Mouse (Mus musculus): Measurements from ENCODE around the gene Fgfr1op. TPM values are rescaled to one million over a fixed set of nuclear protein-coding genes. Genes with fewer than 3 reads are reported as not detected.
"Not testable (repeated sequence)": the region's sequence is repeated elsewhere in the genome, so short reads cannot be mapped to it uniquely, and the experiment has no call there.

Fgfr1op gene
- polyA plus RNA-seq, 1 experiment from 2014 or later: 41.4 TPM

- not testable (repeated sequence) for ATAC-seq (ENCODE audit: insufficient number of reproducible peaks, insufficient read depth, low FRiP score, low read depth); H3K4me1 ChIP-seq (ENCODE audit: control insufficient read depth, insufficient read depth, low read length); H3K9ac ChIP-seq (replicated peaks; ENCODE audit: low read depth, low read length); H3K36me3 ChIP-seq (ENCODE audit: control insufficient read depth, insufficient read depth, low read length); H3K27ac ChIP-seq (ENCODE audit: low read length); H3K4me3 ChIP-seq (ENCODE audit: low read depth, low read length); H3K4me2 ChIP-seq (replicated peaks; ENCODE audit: low read depth, low read length); H3K27me3 ChIP-seq (ENCODE audit: control insufficient read depth, insufficient read depth, low read length); H3K9me3 ChIP-seq (ENCODE audit: control insufficient read depth, low read depth, low read length)
- WGBS: 98% methylated on average over 5 of the region's 5 CpGs
Observed at GRCm38 (mm10) chr17:8138116-8138515, 27.2 kb upstream of the Fgfr1op start.

GRCm38 (mm10) chr17:8140210-8140609 is 25.1 kb upstream of the Fgfr1op start:
- 93% methylated on average over 3 of the region's 3 CpGs for WGBS

GRCm38 (mm10) chr17:8143802-8144673 is 21.3 kb upstream of the Fgfr1op start:
- not testable (repeated sequence) for H3K4me1 ChIP-seq (ENCODE audit: control insufficient read depth, insufficient read depth, low read length); H3K36me3 ChIP-seq (ENCODE audit: control insufficient read depth, insufficient read depth, low read length); H3K4me2 ChIP-seq (replicated peaks; ENCODE audit: low read depth, low read length); H3K27me3 ChIP-seq (ENCODE audit: control insufficient read depth, insufficient read depth, low read length); H3K9ac ChIP-seq (replicated peaks; ENCODE audit: low read depth, low read length); ATAC-seq (ENCODE audit: insufficient number of reproducible peaks, insufficient read depth, low FRiP score, low read depth); H3K27ac ChIP-seq (ENCODE audit: low read length); H3K4me3 ChIP-seq (ENCODE audit: low read depth, low read length); H3K9me3 ChIP-seq (ENCODE audit: control insufficient read depth, low read depth, low read length)
- WGBS: 52% methylated on average over 13 of the region's 14 CpGs

More at GRCm38 (mm10) chr17:8140210-8140609, 25.1 kb upstream of the Fgfr1op start:
- H3K9ac ChIP-seq (replicated peaks; ENCODE audit: low read depth, low read length); H3K9me3 ChIP-seq (ENCODE audit: control insufficient read depth, low read depth, low read length); H3K4me1 ChIP-seq (ENCODE audit: control insufficient read depth, insufficient read depth, low read length); H3K27ac ChIP-seq (ENCODE audit: low read length); H3K4me2 ChIP-seq (replicated peaks; ENCODE audit: low read depth, low read length); H3K4me3 ChIP-seq (ENCODE audit: low read depth, low read length); ATAC-seq (ENCODE audit: insufficient number of reproducible peaks, insufficient read depth, low FRiP score, low read depth); H3K27me3 ChIP-seq (ENCODE audit: control insufficient read depth, insufficient read depth, low read length); H3K36me3 ChIP-seq (ENCODE audit: control insufficient read depth, insufficient read depth, low read length): not testable (repeated sequence)

GRCm38 (mm10) chr17:8146931-8147330 is 18.4 kb upstream of the Fgfr1op start:
- peak overlapping the region; percentile 36 for H3K4me2 ChIP-seq (replicated peaks; ENCODE audit: low read depth, low read length)
- not testable (repeated sequence) for H3K27ac ChIP-seq (ENCODE audit: low read length); H3K9me3 ChIP-seq (ENCODE audit: control insufficient read depth, low read depth, low read length); ATAC-seq (ENCODE audit: insufficient number of reproducible peaks, insufficient read depth, low FRiP score, low read depth); H3K4me1 ChIP-seq (ENCODE audit: control insufficient read depth, insufficient read depth, low read length); H3K27me3 ChIP-seq (ENCODE audit: control insufficient read depth, insufficient read depth, low read length); H3K36me3 ChIP-seq (ENCODE audit: control insufficient read depth, insufficient read depth, low read length); H3K9ac ChIP-seq (replicated peaks; ENCODE audit: low read depth, low read length)
- H3K4me3 ChIP-seq (ENCODE audit: low read depth, low read length): peak overlapping the region; percentile 42
- WGBS: 18% methylated on average over 5 of the region's 5 CpGs

- H3K9ac ChIP-seq (replicated peaks; ENCODE audit: low read depth, low read length): 0 out of 2 replicates have a peak within 1 kb of the TSS, but pooled peaks have one; percentile 33
- WGBS: under 1% methylated on average over 33 of the region's 67 CpGs
Observed at GRCm38 (mm10) chr17:8147439-8148316, 17.6 kb upstream of the Fgfr1op start, which contains the start of the genes Gm49673 and Rnaset2a. Gm49673 (minus strand) TSS chr17:8147788. Rnaset2a (minus strand) TSS chr17:8148097.

GRCm38 (mm10) chr17:8155010-8155409 is 10.3 kb upstream of the Fgfr1op start:
- H3K4me1 ChIP-seq (ENCODE audit: control insufficient read depth, insufficient read depth, low read length); H3K27ac ChIP-seq (ENCODE audit: low read length); H3K27me3 ChIP-seq (ENCODE audit: control insufficient read depth, insufficient read depth, low read length); H3K4me2 ChIP-seq (replicated peaks; ENCODE audit: low read depth, low read length); H3K4me3 ChIP-seq (ENCODE audit: low read depth, low read length); H3K9ac ChIP-seq (replicated peaks; ENCODE audit: low read depth, low read length); H3K9me3 ChIP-seq (ENCODE audit: control insufficient read depth, low read depth, low read length); ATAC-seq (ENCODE audit: insufficient number of reproducible peaks, insufficient read depth, low FRiP score, low read depth); H3K36me3 ChIP-seq (ENCODE audit: control insufficient read depth, insufficient read depth, low read length): not testable (repeated sequence)
- WGBS: 84% methylated on average over 7 of the region's 7 CpGs

More at GRCm38 (mm10) chr17:8147439-8148316, 17.6 kb upstream of the Fgfr1op start, which contains the start of the genes Gm49673 and Rnaset2a:
- H3K27ac ChIP-seq (ENCODE audit: low read length); H3K9me3 ChIP-seq (ENCODE audit: control insufficient read depth, low read depth, low read length); H3K36me3 ChIP-seq (ENCODE audit: control insufficient read depth, insufficient read depth, low read length); H3K4me1 ChIP-seq (ENCODE audit: control insufficient read depth, insufficient read depth, low read length); H3K27me3 ChIP-seq (ENCODE audit: control insufficient read depth, insufficient read depth, low read length): not testable (repeated sequence)
- peak; percentile 98 for ATAC-seq (ENCODE audit: insufficient number of reproducible peaks, insufficient read depth, low FRiP score, low read depth)
- Histone ChIP-seq H3K4me2 (replicated peaks; ENCODE audit: low read depth, low read length) (peak within 1 kb of the TSS; percentile 36), H3K4me3 (ENCODE audit: low read depth, low read length) (peak within 1 kb of the TSS; percentile 42)

GRCm38 (mm10) chr17:8155982-8156381 is 9.3 kb upstream of the Fgfr1op start:
- H3K36me3 ChIP-seq (ENCODE audit: control insufficient read depth, insufficient read depth, low read length); H3K4me1 ChIP-seq (ENCODE audit: control insufficient read depth, insufficient read depth, low read length); H3K27me3 ChIP-seq (ENCODE audit: control insufficient read depth, insufficient read depth, low read length); H3K9ac ChIP-seq (replicated peaks; ENCODE audit: low read depth, low read length); ATAC-seq (ENCODE audit: insufficient number of reproducible peaks, insufficient read depth, low FRiP score, low read depth); H3K4me3 ChIP-seq (ENCODE audit: low read depth, low read length); H3K4me2 ChIP-seq (replicated peaks; ENCODE audit: low read depth, low read length); H3K9me3 ChIP-seq (ENCODE audit: control insufficient read depth, low read depth, low read length); H3K27ac ChIP-seq (ENCODE audit: low read length): not testable (repeated sequence)
- WGBS: no CpG with 5 or more reads among the region's 8 CpGs

- not testable (repeated sequence) for H3K27me3 ChIP-seq (ENCODE audit: control insufficient read depth, insufficient read depth, low read length); H3K4me2 ChIP-seq (replicated peaks; ENCODE audit: low read depth, low read length); H3K4me1 ChIP-seq (ENCODE audit: control insufficient read depth, insufficient read depth, low read length); H3K4me3 ChIP-seq (ENCODE audit: low read depth, low read length); ATAC-seq (ENCODE audit: insufficient number of reproducible peaks, insufficient read depth, low FRiP score, low read depth); H3K27ac ChIP-seq (ENCODE audit: low read length); H3K9me3 ChIP-seq (ENCODE audit: control insufficient read depth, low read depth, low read length); H3K36me3 ChIP-seq (ENCODE audit: control insufficient read depth, insufficient read depth, low read length); H3K9ac ChIP-seq (replicated peaks; ENCODE audit: low read depth, low read length)
- WGBS: no CpG with 5 or more reads among the region's 1 CpGs
Observed at GRCm38 (mm10) chr17:8158627-8159026, 6.7 kb upstream of the Fgfr1op start.

All from stomach, embryonic 14.5 days (tissue).